Mouse (Mus musculus): ENCODE data around the gene Strip2. TPM values are rescaled to one million over a fixed set of nuclear protein-coding genes. Genes with fewer than 3 reads are reported as not detected.

Gene Strip2
- total RNA-seq (2023): under 1 TPM; 0.47 to 0.51 TPM

GRCm38 (mm10) chr6:29916530-29917382 lies at the start of gene Strip2:
Strip2 (plus strand) TSS chr6:29917012.

Other genes with a start within 250 kb of the Strip2 start
- 10 to 100 TPM in 1 of 2 experiments, 1 to 10 TPM in 1; 5.9 to 20.9 TPM for gene Tspan33, start 222.8 kb upstream of the Strip2 start, total RNA-seq (2023)
- 1 to 10 TPM; 1.3 to 1.9 TPM for gene Smo, start 181.5 kb upstream of the Strip2 start, total RNA-seq (2023)
- gene Ahcyl2, start 149.0 kb upstream of the Strip2 start, total RNA-seq (2023): 10 to 100 TPM; 31.2 to 36.8 TPM
- 10 to 100 TPM; 54.6 to 58.2 TPM for gene Nrf1, start 131.0 kb downstream of the Strip2 start, total RNA-seq (2023)

Measured in neutrophil, adult 59 days (primary cell).